Mouse (Mus musculus): ENCODE data around the gene Dync1i1. TPM values are rescaled to one million over a fixed set of nuclear protein-coding genes. Genes with fewer than 3 reads are reported as not detected.

Gene Dync1i1
- polyA plus RNA-seq, 1 experiment from 2014 or later, result 9.6 TPM

GRCm38 (mm10) chr6:6071038-6071437 is 345.6 kb downstream of the Dync1i1 start:
- ATAC-seq (ENCODE audit: insufficient number of reproducible peaks, low FRiP score, low TSS enrichment, low read depth), result no peak
- Histone ChIP-seq H3K4me1 (peaks cover 6% of the 10 kb centered on the region; the same call in 1 of the 2 replicates), H3K27me3 (no peaks in the 10 kb centered on the region), H3K4me2 (replicated peaks) (no peak overlapping the region), H3K36me3 (no peaks in the 10 kb centered on the region), H3K27ac (replicated peaks) (no peak overlapping the region), H3K9me3 (replicated peaks) (no peaks in the 10 kb centered on the region), H3K9ac (no peak overlapping the region), H3K4me3 (replicated peaks) (no peak overlapping the region)
- WGBS, result 76% methylated on average over 7 of the region's 7 CpGs

GRCm38 (mm10) chr6:6075940-6076447 is 350.6 kb downstream of the Dync1i1 start:
- no peak for ATAC-seq (ENCODE audit: insufficient number of reproducible peaks, low FRiP score, low TSS enrichment, low read depth)
- H3K4me2 ChIP-seq (replicated peaks), result no peak overlapping the region

GRCm38 (mm10) chr6:6077234-6077633 is 351.8 kb downstream of the Dync1i1 start:
- WGBS, result 78% methylated on average over 4 of the region's 4 CpGs
- Histone ChIP-seq H3K36me3 (no peaks in the 10 kb centered on the region), H3K4me2 (replicated peaks) (no peak overlapping the region), H3K4me3 (replicated peaks) (no peak overlapping the region), H3K4me1 (no peaks in the 10 kb centered on the region), H3K9me3 (replicated peaks) (no peaks in the 10 kb centered on the region), H3K27ac (replicated peaks) (no peak overlapping the region), H3K27me3 (no peaks in the 10 kb centered on the region), H3K9ac (no peak overlapping the region)
- ATAC-seq (ENCODE audit: insufficient number of reproducible peaks, low FRiP score, low TSS enrichment, low read depth), result no peak

More at GRCm38 (mm10) chr6:6075940-6076447, 350.6 kb downstream of the Dync1i1 start:
- WGBS, result 84% methylated on average over 7 of the region's 7 CpGs
- Histone ChIP-seq H3K9ac (no peak overlapping the region), H3K4me1 (no peaks in the 10 kb centered on the region), H3K9me3 (replicated peaks) (no peaks in the 10 kb centered on the region), H3K27me3 (no peaks in the 10 kb centered on the region), H3K4me3 (replicated peaks) (no peak overlapping the region), H3K27ac (replicated peaks) (no peak overlapping the region), H3K36me3 (no peaks in the 10 kb centered on the region)

Other genes with a start within 250 kb of the Dync1i1 start
- gene Pdk4, start 229.3 kb upstream of the Dync1i1 start, polyA plus RNA-seq (2015; fragmentation: Nextera tagmentation; extraction: Ambion mirVana), result 3.1 and 3.7 TPM in 2 replicates

Data from embryonic facial prominence, embryonic 15.5 days (tissue).